In the genomic region with DNA sequence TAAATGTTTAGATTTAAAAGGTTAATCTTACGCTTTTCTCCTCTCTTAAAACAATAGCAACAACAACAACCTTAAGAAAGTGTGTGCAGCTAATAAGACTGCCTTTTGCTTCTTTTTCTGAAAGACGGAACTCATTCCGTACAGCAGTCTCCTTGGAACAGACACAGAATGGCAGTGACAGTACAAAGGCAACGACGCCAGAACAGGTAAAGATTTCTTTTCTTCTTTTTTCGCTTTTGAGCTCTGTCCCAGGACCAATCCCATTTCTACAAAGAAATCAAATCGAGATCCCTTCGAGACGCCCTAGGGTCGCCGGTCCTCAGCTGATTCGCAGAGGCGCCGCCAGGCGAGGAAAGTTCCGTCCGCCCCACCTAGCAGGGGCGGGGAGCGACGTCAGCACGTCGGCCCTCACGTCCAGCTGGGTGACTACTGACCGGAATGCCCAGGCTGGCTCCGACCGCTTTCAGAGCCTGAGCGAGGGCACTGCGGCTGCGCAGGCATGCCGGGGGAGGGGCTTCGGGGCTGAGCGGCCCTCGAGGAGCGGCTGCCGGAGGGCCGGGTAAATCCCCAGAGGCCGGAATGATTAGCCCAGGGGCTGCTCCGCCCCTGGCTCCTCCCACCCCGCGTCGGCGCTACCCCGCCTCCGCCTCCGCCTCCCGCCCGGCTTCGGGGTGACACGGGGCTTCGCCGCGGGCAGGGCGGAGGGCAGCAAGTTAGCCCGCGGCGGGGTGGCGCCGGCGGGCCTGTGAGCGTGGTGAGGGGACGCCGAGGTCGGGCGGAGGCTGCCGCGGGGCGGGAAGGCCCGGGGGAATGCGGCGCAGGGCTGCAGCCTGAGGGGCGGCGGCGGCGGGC, we compare ENCODE assay signal across 8 mouse cellular contexts. TPM values are rescaled to one million over a fixed set of nuclear protein-coding genes. Genes with fewer than 3 reads are reported as not detected.
DNase-seq lines count a peak whose midpoint lies in the region; ATAC-seq and TF ChIP-seq lines count a peak whose summit lies in the region.

Gene Nbeal1, plus strand, starts transcription at position 668 of the 852 bp plus-strand sequence.

- under 1% methylated on average over 74 of the region's 74 CpGs for WGBS in forebrain, embryonic 12.5 days
- under 1% methylated on average over 52 of the region's 74 CpGs for WGBS in heart, postnatal 0 days
- under 1% methylated on average over 60 of the region's 74 CpGs for WGBS in liver, embryonic 16.5 days (ENCODE audit: insufficient replicate concordance)
- WGBS in neural tube, embryonic 13.5 days, result under 1% methylated on average over 62 of the region's 74 CpGs

- 0 out of 2 replicates have a peak, but pooled peaks have one; percentile 45 for TF ChIP-seq EP300 in heart, postnatal 0 days (IDR thresholded peaks at IDR 0.05; ENCODE audit: low read depth)

- H3K4me3 ChIP-seq in E14TG2a.4 (replicated peaks; ENCODE audit: low read length), result peak within 1 kb of the TSS; percentile 90
- peak within 1 kb of the TSS; percentile 80 for H3K4me3 ChIP-seq in forebrain, embryonic 12.5 days (replicated peaks)
- H3K4me3 ChIP-seq in heart, postnatal 0 days (ENCODE audit: low read depth, low read length), result peak within 1 kb of the TSS; percentile 94
- peak within 1 kb of the TSS; percentile 91 for H3K4me3 ChIP-seq in liver, embryonic 16.5 days (ENCODE audit: low read depth, low read length)
- H3K4me3 ChIP-seq in neural tube, embryonic 13.5 days, result peak within 1 kb of the TSS; percentile 90
- peak within 1 kb of the TSS; percentile 99 for H3K4me3 ChIP-seq in testis, adult 2 months (ENCODE audit: control insufficient read depth, low read depth, low read length)

- H3K27me3 ChIP-seq in E14TG2a.4 (ENCODE audit: insufficient read depth, low read length), result peaks cover 5% of the 10 kb centered on the region; the same call in 1 of the 2 replicates
- no peaks in the 10 kb centered on the region for H3K27me3 ChIP-seq in forebrain, embryonic 12.5 days
- H3K27me3 ChIP-seq in heart, postnatal 0 days (ENCODE audit: control insufficient read depth, insufficient read depth, low read length), result no peaks in the 10 kb centered on the region
- H3K27me3 ChIP-seq in liver, embryonic 16.5 days (ENCODE audit: control insufficient read depth, insufficient read depth, low read depth, low read length), result no peaks in the 10 kb centered on the region
- H3K27me3 ChIP-seq in neural tube, embryonic 13.5 days, result no peaks in the 10 kb centered on the region
- H3K27me3 ChIP-seq in testis, adult 2 months (ENCODE audit: control insufficient read depth, insufficient read depth, low read length), result no peaks in the 10 kb centered on the region

- peak within 1 kb of the TSS; percentile 96 for H3K27ac ChIP-seq in forebrain, embryonic 12.5 days
- peak within 1 kb of the TSS; percentile 99 for H3K27ac ChIP-seq in heart, postnatal 0 days (ENCODE audit: low read depth)
- H3K27ac ChIP-seq in liver, embryonic 16.5 days (ENCODE audit: low read length), result peak within 1 kb of the TSS; percentile 84
- H3K27ac ChIP-seq in neural tube, embryonic 13.5 days (replicated peaks), result peak within 1 kb of the TSS; percentile 97
- peak within 1 kb of the TSS; percentile 97 for H3K27ac ChIP-seq in testis, adult 2 months (ENCODE audit: control insufficient read depth, insufficient read depth, low read depth, low read length)

- peak; percentile 93 for DNase-seq in c-Kit-positive CD71-positive TER-119-positive erythroid progenitor cells, embryonic 14.5 days (ENCODE audit: low spot score)
- peak; percentile 98 for DNase-seq in heart, postnatal 0 days (ENCODE audit: low spot score)
- peak; percentile 99 to 100 for DNase-seq in kidney, postnatal 4 days

- ATAC-seq in forebrain, embryonic 12.5 days (ENCODE audit: low FRiP score), result peak; percentile 99
- peak; percentile 99 for ATAC-seq in heart, postnatal 0 days (ENCODE audit: insufficient read depth, low read depth)
- peak; percentile 98 for ATAC-seq in liver, embryonic 16.5 days (ENCODE audit: low read depth)
- ATAC-seq in neural tube, embryonic 13.5 days (ENCODE audit: low read depth), result peak; percentile 99

- no peak for TF ChIP-seq CTCF in E14TG2a.4 (conservative IDR thresholded peaks at IDR 0.05; ENCODE audit: low read length)
- TF ChIP-seq CTCF in heart, postnatal 0 days (IDR thresholded peaks at IDR 0.05; ENCODE audit: low read depth), result peak; percentile 36
- no peak for TF ChIP-seq CTCF in testis, adult 2 months (IDR thresholded peaks at IDR 0.05; ENCODE audit: control insufficient read depth, insufficient read depth, insufficient replicate concordance, low read depth, low read length)

- H3K9me3 ChIP-seq in E14TG2a.4 (ENCODE audit: low read length), result no peaks in the 10 kb centered on the region
- H3K9me3 ChIP-seq in forebrain, embryonic 12.5 days, result no peaks in the 10 kb centered on the region
- H3K9me3 ChIP-seq in heart, postnatal 0 days (replicated peaks; ENCODE audit: control insufficient read depth, low read length), result no peaks in the 10 kb centered on the region
- no peaks in the 10 kb centered on the region for H3K9me3 ChIP-seq in liver, embryonic 16.5 days (replicated peaks; ENCODE audit: control insufficient read depth, low read length)
- H3K9me3 ChIP-seq in neural tube, embryonic 13.5 days, result no peaks in the 10 kb centered on the region

- H3K9ac ChIP-seq in forebrain, embryonic 12.5 days, result peak within 1 kb of the TSS; percentile 85
- peak within 1 kb of the TSS; percentile 87 for H3K9ac ChIP-seq in heart, postnatal 0 days (replicated peaks; ENCODE audit: low read depth, low read length)
- H3K9ac ChIP-seq in liver, embryonic 16.5 days (ENCODE audit: low read depth, low read length), result peak within 1 kb of the TSS; percentile 94
- peak within 1 kb of the TSS; percentile 91 for H3K9ac ChIP-seq in neural tube, embryonic 13.5 days

- H3K4me1 ChIP-seq in E14TG2a.4 (replicated peaks; ENCODE audit: low read depth, low read length), result peaks cover 22% of the 10 kb centered on the region
- H3K4me1 ChIP-seq in forebrain, embryonic 12.5 days, result peaks cover 14% of the 10 kb centered on the region
- peaks cover 7% of the 10 kb centered on the region; the same call in 1 of the 2 replicates for H3K4me1 ChIP-seq in heart, postnatal 0 days (ENCODE audit: control insufficient read depth, insufficient read depth)
- peaks cover 5% of the 10 kb centered on the region for H3K4me1 ChIP-seq in liver, embryonic 16.5 days (ENCODE audit: control insufficient read depth, low read depth, low read length)
- peaks cover 13% of the 10 kb centered on the region for H3K4me1 ChIP-seq in neural tube, embryonic 13.5 days (replicated peaks)
- peaks cover 9% of the 10 kb centered on the region for H3K4me1 ChIP-seq in testis, adult 2 months (ENCODE audit: control insufficient read depth, insufficient read depth, low read length)

- H3K36me3 ChIP-seq in E14TG2a.4 (ENCODE audit: insufficient read depth, low read length), result 0 out of 2 replicates have a peak, but pooled peaks cover 3% of the 10 kb centered on the region
- H3K36me3 ChIP-seq in forebrain, embryonic 12.5 days (replicated peaks), result no peaks in the 10 kb centered on the region
- H3K36me3 ChIP-seq in heart, postnatal 0 days (replicated peaks; ENCODE audit: control insufficient read depth, insufficient read depth, low read length), result 0 out of 2 replicates have a peak, but pooled peaks cover 7% of the 10 kb centered on the region
- no peaks in the 10 kb centered on the region for H3K36me3 ChIP-seq in liver, embryonic 16.5 days (ENCODE audit: control insufficient read depth, insufficient read depth)
- H3K36me3 ChIP-seq in neural tube, embryonic 13.5 days, result no peaks in the 10 kb centered on the region
- no peaks in the 10 kb centered on the region for H3K36me3 ChIP-seq in testis, adult 2 months (ENCODE audit: control insufficient read depth, insufficient read depth, low read length)

- peak within 1 kb of the TSS; percentile 58 for H3K4me2 ChIP-seq in forebrain, embryonic 12.5 days
- H3K4me2 ChIP-seq in heart, postnatal 0 days (ENCODE audit: low read depth, low read length), result peak within 1 kb of the TSS; percentile 66
- peak within 1 kb of the TSS; percentile 96 for H3K4me2 ChIP-seq in liver, embryonic 16.5 days (ENCODE audit: low read depth, low read length)
- peak within 1 kb of the TSS; percentile 66 for H3K4me2 ChIP-seq in neural tube, embryonic 13.5 days

- peak; percentile 81 for TF ChIP-seq POLR2A in testis, adult 2 months (IDR thresholded peaks at IDR 0.05; ENCODE audit: control insufficient read depth, low read depth, low read length)

RNA-seq across cellular contexts. Expression of gene Nbeal1, which starts in this region (rescaled TPM):
- 10.2 and 12.3 TPM in 2 replicates for polyA plus RNA-seq in forebrain, embryonic 12.5 days (2016; fragmentation: Nextera tagmentation; extraction: Ambion mirVana)
- 19.8 and 28.1 TPM in 2 replicates for total RNA-seq in heart, postnatal 0 days (2014; rRNA removed; ENCODE audit: low replicate concordance)
- polyA plus RNA-seq in heart, postnatal 0 days (2015; fragmentation: Nextera tagmentation; extraction: Ambion mirVana), result 6.1 and 6.5 TPM in 2 replicates
- 1.3 and 1.6 TPM in 2 replicates for polyA plus RNA-seq in liver, embryonic 16.5 days (2015; fragmentation: Nextera tagmentation; extraction: Ambion mirVana)
- polyA plus RNA-seq in neural tube, embryonic 13.5 days (2015; fragmentation: Nextera tagmentation; extraction: Ambion mirVana), result 6.4 and 7.8 TPM in 2 replicates
- polyA plus RNA-seq in testis, adult 2 months (2012; rRNA removed), result 1.4 and 1.6 TPM in 2 replicates

Comparison
In these comparisons a context has a peak if more than half of its experiments do, and no peak if none do; other contexts are left out.
1. Peak in every context shown above with its lines: DNase-seq, ATAC-seq, H3K4me3 ChIP-seq and H3K27ac ChIP-seq.